Mouse (Mus musculus) T-helper 17 cell (primary cell): ENCODE measurements around the gene Slc17a1.

Source experiments
- in situ Hi-C, 2 experiments: fragments of 300-600 bp; cut with MboI, MseI; formaldehyde crosslinking; loops; 1 replicate in 1 of 2; 2 replicates in 1 of 2; pipeline ENCODE4 v1.15.1; 2025; ENCODE audit warnings: high pct_unique_total_duplicates in 2 of 2

Gene Slc17a1

GRCm38 (mm10) chr13:23889011-23889605 is 21.6 kb downstream of the Slc17a1 start:
- in situ Hi-C loops: no loop called here

GRCm38 (mm10) chr13:23892592-23893268 is 25.2 kb downstream of the Slc17a1 start:
- in situ Hi-C loops: no loop called here

- in situ Hi-C loops: no loop called here
Measured at GRCm38 (mm10) chr13:23893269-23893593, 25.7 kb downstream of the Slc17a1 start.

GRCm38 (mm10) chr13:23898242-23898641 is 30.7 kb downstream of the Slc17a1 start:
- in situ Hi-C loops: no loop called here

GRCm38 (mm10) chr13:23906906-23907305 is 39.4 kb downstream of the Slc17a1 start:
- in situ Hi-C loops: no loop called here

GRCm38 (mm10) chr13:23910121-23910520 is 42.6 kb downstream of the Slc17a1 start:
- in situ Hi-C loops: no loop called here

GRCm38 (mm10) chr13:23911335-23911734 is 43.8 kb downstream of the Slc17a1 start:
- in situ Hi-C loops: no loop called here

GRCm38 (mm10) chr13:23913791-23914306 is 46.3 kb downstream of the Slc17a1 start:
- in situ Hi-C loops: no loop called here

GRCm38 (mm10) chr13:23914376-23915167 is 47.0 kb downstream of the Slc17a1 start, which contains the start of gene Slc17a4:
Slc17a4 (minus strand) TSS chr13:23915009.
- in situ Hi-C loops: no loop called here

GRCm38 (mm10) chr13:23916132-23916531 is 48.6 kb downstream of the Slc17a1 start:
- in situ Hi-C loops: no loop called here

- in situ Hi-C loops: no loop called here
Measured at GRCm38 (mm10) chr13:23917674-23918073, 50.1 kb downstream of the Slc17a1 start.

GRCm38 (mm10) chr13:23925792-23926191 is 58.2 kb downstream of the Slc17a1 start:
- in situ Hi-C loops: no loop called here

GRCm38 (mm10) chr13:23928637-23929036 is 61.1 kb downstream of the Slc17a1 start:
- in situ Hi-C loops: no loop called here

- in situ Hi-C loops: loop anchor here in 1 of 2 experiments (10.0 kb wide), 1 partner anchor 146 kb away; no protein-coding TSS in a partner anchor
Measured at GRCm38 (mm10) chr13:23930461-23930860, 62.9 kb downstream of the Slc17a1 start.

GRCm38 (mm10) chr13:23930904-23931303 is 63.4 kb downstream of the Slc17a1 start:
- in situ Hi-C loops: loop anchor here in 1 of 2 experiments (10.0 kb wide), 1 partner anchor 146 kb away; no protein-coding TSS in a partner anchor

GRCm38 (mm10) chr13:23933421-23934210 is 66.1 kb downstream of the Slc17a1 start, which contains the start of gene Hist1h2ba:
Hist1h2ba (minus strand) TSS chr13:23934156.
- in situ Hi-C loops: loop anchor here in 1 of 2 experiments (10.0 kb wide), 1 partner anchor 149 kb away; no protein-coding TSS in a partner anchor

GRCm38 (mm10) chr13:23934211-23934520 is 66.6 kb downstream of the Slc17a1 start, which contains the start of gene Hist1h2aa:
Hist1h2aa (plus strand) TSS chr13:23934462.
- in situ Hi-C loops: loop anchor here in 1 of 2 experiments (10.0 kb wide), 1 partner anchor 149 kb away; no protein-coding TSS in a partner anchor

GRCm38 (mm10) chr13:23938699-23939098 is 71.1 kb downstream of the Slc17a1 start:
- in situ Hi-C loops: loop anchor here in 1 of 2 experiments (10.0 kb wide), 1 partner anchor 154 kb away; no protein-coding TSS in a partner anchor

GRCm38 (mm10) chr13:23940291-23940690 is 72.7 kb downstream of the Slc17a1 start:
- in situ Hi-C loops: no loop called here

GRCm38 (mm10) chr13:23942861-23943260 is 75.3 kb downstream of the Slc17a1 start:
- in situ Hi-C loops: no loop called here
